9 mouse cellular contexts compared by ENCODE assay signal in the genomic region with DNA sequence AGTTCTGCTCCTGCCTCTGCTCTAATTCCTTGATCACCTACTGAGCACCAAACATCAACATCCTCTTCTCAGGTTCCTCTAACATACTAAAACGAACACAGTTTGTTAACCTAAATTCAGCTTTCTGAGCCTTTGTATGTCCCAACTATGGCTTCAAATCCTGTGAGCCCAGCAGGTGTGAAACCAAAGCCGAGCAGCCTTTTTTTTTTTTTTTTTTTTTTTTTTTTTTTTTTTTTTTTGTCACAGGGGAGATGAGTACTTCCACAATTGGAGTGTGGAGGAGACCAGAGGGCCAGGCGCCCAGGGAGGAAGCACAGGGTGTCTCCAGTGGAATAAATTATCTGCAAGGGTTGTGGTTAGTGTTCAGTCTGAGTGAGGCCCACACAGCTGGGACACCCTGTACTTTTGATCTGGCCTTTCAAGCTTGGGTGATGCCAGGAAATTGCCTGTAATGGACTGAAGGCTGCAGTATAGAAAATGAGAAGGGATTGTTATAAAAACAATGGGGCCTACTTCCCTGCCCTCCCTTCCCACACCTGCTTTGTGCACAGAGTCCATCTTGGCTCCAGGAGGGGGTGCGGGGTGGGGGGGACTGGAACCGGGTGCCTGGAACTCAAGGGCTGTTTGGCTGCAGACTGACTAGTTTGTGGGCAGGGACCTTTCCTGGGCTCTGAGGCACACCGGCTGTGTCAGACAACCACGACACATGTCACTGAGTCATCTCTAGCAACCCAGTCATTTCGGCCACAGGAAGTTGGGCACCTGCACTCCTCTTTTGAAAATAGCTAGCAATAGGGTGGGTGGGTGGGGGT.
A peak's percentile ranks its signal among the peaks of the same experiment; 100 is the strongest.
DNase-seq lines count a peak whose midpoint lies in the region; ATAC-seq and TF ChIP-seq lines count a peak whose summit lies in the region.
"Had no signal": no experiment of that assay in that cellular context is flagged by ENCODE, and none has a peak within 500 bp of the region (broad histone marks: within the 10 kb centered on the region; RNA-seq: fewer than 3 reads in every experiment).

No protein-coding gene starts in this region.

- H3K4me3 ChIP-seq in liver, postnatal 0 days (ENCODE audit: low read depth, low read length): no peak overlapping the region
- H3K4me3 ChIP-seq in liver, embryonic 11.5 days (ENCODE audit: low read depth, low read length): no peak overlapping the region
- H3K4me3 ChIP-seq in intestine, postnatal 0 days (ENCODE audit: low read depth, low read length): no peak overlapping the region
- no peak overlapping the region for H3K4me3 ChIP-seq in midbrain, postnatal 0 days (ENCODE audit: low read depth, low read length)

- no peak overlapping the region for H3K9ac ChIP-seq in liver, postnatal 0 days (replicated peaks)
- H3K9ac ChIP-seq in liver, embryonic 11.5 days (ENCODE audit: low read depth, low read length): no peak overlapping the region
- H3K9ac ChIP-seq in intestine, postnatal 0 days (ENCODE audit: low read depth, low read length): no peak overlapping the region
- H3K9ac ChIP-seq in midbrain, postnatal 0 days (replicated peaks; ENCODE audit: low read length, poor library complexity, severe bottlenecking): no peak overlapping the region

- ATAC-seq in liver, postnatal 0 days: peak; percentile 73
- no peak for ATAC-seq in liver, embryonic 11.5 days (replicated peaks; ENCODE audit: low FRiP score)
- peak; percentile 41 for ATAC-seq in intestine, postnatal 0 days
- ATAC-seq in midbrain, postnatal 0 days (ENCODE audit: low FRiP score): no peak

- H3K36me3 ChIP-seq in liver, postnatal 0 days (replicated peaks; ENCODE audit: insufficient read depth, low read length): no peaks in the 10 kb centered on the region
- no peaks in the 10 kb centered on the region for H3K36me3 ChIP-seq in liver, embryonic 11.5 days (ENCODE audit: control insufficient read depth, insufficient read depth, low read length)
- no peaks in the 10 kb centered on the region for H3K36me3 ChIP-seq in intestine, postnatal 0 days (ENCODE audit: control insufficient read depth, insufficient read depth)
- no peaks in the 10 kb centered on the region for H3K36me3 ChIP-seq in midbrain, postnatal 0 days (ENCODE audit: insufficient read depth, low read length)

- no peak overlapping the region for H3K4me2 ChIP-seq in liver, postnatal 0 days (ENCODE audit: low read depth, low read length)
- H3K4me2 ChIP-seq in liver, embryonic 11.5 days: no peak overlapping the region
- H3K4me2 ChIP-seq in intestine, postnatal 0 days (replicated peaks; ENCODE audit: low read depth): no peak overlapping the region
- H3K4me2 ChIP-seq in midbrain, postnatal 0 days (ENCODE audit: low read depth, low read length, poor library complexity, severe bottlenecking): no peak overlapping the region

- H3K9me3 ChIP-seq in liver, postnatal 0 days (ENCODE audit: low read length): no peaks in the 10 kb centered on the region
- no peaks in the 10 kb centered on the region for H3K9me3 ChIP-seq in liver, embryonic 11.5 days (ENCODE audit: control insufficient read depth, low read length)
- H3K9me3 ChIP-seq in intestine, postnatal 0 days (ENCODE audit: control insufficient read depth): no peaks in the 10 kb centered on the region
- no peaks in the 10 kb centered on the region for H3K9me3 ChIP-seq in midbrain, postnatal 0 days (ENCODE audit: low read length)

- TF ChIP-seq CTCF in liver, postnatal 0 days (IDR thresholded peaks at IDR 0.05; ENCODE audit: low read depth): no peak
- TF ChIP-seq CTCF in intestine, postnatal 0 days (IDR thresholded peaks at IDR 0.05; ENCODE audit: low read depth): no peak
- no peak for TF ChIP-seq CTCF in midbrain, postnatal 0 days (IDR thresholded peaks at IDR 0.05)

- peak; percentile 43; the same call in 1 of the 2 replicates for TF ChIP-seq EP300 in liver, postnatal 0 days (IDR thresholded peaks at IDR 0.05; ENCODE audit: low read depth)

- no peaks in the 10 kb centered on the region for H3K27me3 ChIP-seq in liver, postnatal 0 days (ENCODE audit: insufficient read depth, low read length)
- no peaks in the 10 kb centered on the region for H3K27me3 ChIP-seq in liver, embryonic 11.5 days (replicated peaks; ENCODE audit: control insufficient read depth, insufficient read depth, low read length)
- no peaks in the 10 kb centered on the region for H3K27me3 ChIP-seq in intestine, postnatal 0 days (replicated peaks; ENCODE audit: control insufficient read depth, insufficient read depth, low read length)
- H3K27me3 ChIP-seq in midbrain, postnatal 0 days (ENCODE audit: insufficient read depth, low read length): no peaks in the 10 kb centered on the region

- H3K4me1 ChIP-seq in liver, postnatal 0 days (ENCODE audit: insufficient read depth): peaks cover 2% of the 10 kb centered on the region; the same call in 1 of the 2 replicates
- no peaks in the 10 kb centered on the region for H3K4me1 ChIP-seq in liver, embryonic 11.5 days (replicated peaks; ENCODE audit: control insufficient read depth, insufficient read depth, low read length)
- H3K4me1 ChIP-seq in intestine, postnatal 0 days (replicated peaks; ENCODE audit: control insufficient read depth, insufficient read depth, low read length): no peaks in the 10 kb centered on the region
- no peaks in the 10 kb centered on the region for H3K4me1 ChIP-seq in midbrain, postnatal 0 days (ENCODE audit: insufficient read depth, low read length)

- H3K27ac ChIP-seq in liver, postnatal 0 days (ENCODE audit: low read depth): 0 out of 2 replicates have a peak overlapping the region, but pooled peaks have one; percentile 34
- H3K27ac ChIP-seq in liver, embryonic 11.5 days (ENCODE audit: low read depth, low read length): no peak overlapping the region
- H3K27ac ChIP-seq in intestine, postnatal 0 days (ENCODE audit: low read depth, low read length): no peak overlapping the region
- H3K27ac ChIP-seq in midbrain, postnatal 0 days (ENCODE audit: low read depth, low read length): no peak overlapping the region

- 37% methylated on average over 8 of the region's 8 CpGs for whole genome bisulfite sequencing in liver, postnatal 0 days (ENCODE audit: insufficient replicate concordance)
- WGBS in liver, embryonic 11.5 days: 53% methylated on average over 8 of the region's 8 CpGs
- WGBS in intestine, postnatal 0 days: 67% methylated on average over 8 of the region's 8 CpGs
- WGBS in midbrain, postnatal 0 days: 57% methylated on average over 8 of the region's 8 CpGs

- peak; percentile 18 for DNase-seq in liver, postnatal 0 days
- DNase-seq in liver, embryonic 11.5 days (ENCODE audit: low spot score): no peak
- peak; percentile 6 for DNase-seq in T-cell, adult 2 months (ENCODE audit: low spot score)
- peak; percentile 76 for DNase-seq in testis, postnatal 14 days (ENCODE audit: low spot score)
- DNase-seq in midbrain, postnatal 0 days (ENCODE audit: low spot score): no peak
- DNase-seq in right cerebral cortex, postnatal 25 days: no peak
- no peak for DNase-seq in left cerebral cortex, adult 8-10 months (ENCODE audit: low spot score in 2 of 2)
- DNase-seq: lung, postnatal 10 days had no signal

Comparison
In these comparisons a context has a peak if more than half of its experiments do, and no peak if none do; other contexts are left out.
1. ATAC-seq: peak in liver, postnatal 0 days (single experiment) and intestine, postnatal 0 days (single experiment); none in liver, embryonic 11.5 days (single experiment) and midbrain, postnatal 0 days (single experiment).
2. DNase-seq: peak in liver, postnatal 0 days (single experiment), T-cell, adult 2 months (single experiment) and testis, postnatal 14 days (single experiment); none in liver, embryonic 11.5 days (single experiment), midbrain, postnatal 0 days (single experiment), right cerebral cortex, postnatal 25 days (single experiment) and left cerebral cortex, adult 8-10 months (0 of 2).